Mouse (Mus musculus) olfactory bulb, adult 2 months (tissue): ENCODE measurements around the gene Ccdc120. TPM values are rescaled to one million over a fixed set of nuclear protein-coding genes. Genes with fewer than 3 reads are reported as not detected.
"Not testable (repeated sequence)": the region's sequence is repeated elsewhere in the genome, so short reads cannot be mapped to it uniquely, and the experiment has no call there.

ENCODE experiments used
- H3K27ac ChIP-seq: fragments of 200-500 bp; 2 replicates; pipeline ENCODE4 v1.5.1; 2012; ENCODE audit warnings: low read depth, low read length; ENCODE audit not compliant: insufficient read depth
- H3K4me1 ChIP-seq: fragments of 200-500 bp; 2 replicates; pipeline ENCODE4 v1.6.1; 2012; ENCODE audit warnings: low read length; ENCODE audit not compliant: control insufficient read depth, insufficient read depth
- H3K4me3 ChIP-seq: fragments of 200-500 bp; 2 replicates; pipeline ENCODE4 v1.5.1; 2012; ENCODE audit warnings: mild to moderate bottlenecking, low read depth, low read length, moderate library complexity; ENCODE audit not compliant: insufficient read depth
- CTCF ChIP-seq: fragments of 200-500 bp; IDR thresholded peaks from 2 replicates; pipeline ENCODE4 v1.5.1; 2012; ENCODE audit warnings: low read depth, mild to moderate bottlenecking, low read length, moderate library complexity; ENCODE audit not compliant: insufficient read depth
- POLR2A ChIP-seq: fragments of 200-500 bp; IDR thresholded peaks from 2 replicates; pipeline ENCODE4 v1.6.1; 2012; ENCODE audit warnings: mild to moderate bottlenecking, low read depth, low read length, moderate library complexity; ENCODE audit not compliant: insufficient read depth
- WGBS: fragments of 180-500 bp; shearing (Covaris S2); methylation state at CpG from one replicate; pipeline ENCODE4 v1.1.7; 2018; 5-methylcytosine and 5-hydroxymethylcytosine counted together
- polyA plus RNA-seq: library from polyadenylated mRNA; stranded (reverse); fragments of >200 nt; gene quantifications from 2 replicates; pipeline ENCODE4 v1.2.4, GENCODE M21; 2012; ENCODE audit warnings: low replicate concordance; ENCODE audit not compliant: missing spikeins, insufficient read depth, insufficient read length

The Ccdc120 gene
- polyA plus RNA-seq, 1 experiment = not detected

DNA sequence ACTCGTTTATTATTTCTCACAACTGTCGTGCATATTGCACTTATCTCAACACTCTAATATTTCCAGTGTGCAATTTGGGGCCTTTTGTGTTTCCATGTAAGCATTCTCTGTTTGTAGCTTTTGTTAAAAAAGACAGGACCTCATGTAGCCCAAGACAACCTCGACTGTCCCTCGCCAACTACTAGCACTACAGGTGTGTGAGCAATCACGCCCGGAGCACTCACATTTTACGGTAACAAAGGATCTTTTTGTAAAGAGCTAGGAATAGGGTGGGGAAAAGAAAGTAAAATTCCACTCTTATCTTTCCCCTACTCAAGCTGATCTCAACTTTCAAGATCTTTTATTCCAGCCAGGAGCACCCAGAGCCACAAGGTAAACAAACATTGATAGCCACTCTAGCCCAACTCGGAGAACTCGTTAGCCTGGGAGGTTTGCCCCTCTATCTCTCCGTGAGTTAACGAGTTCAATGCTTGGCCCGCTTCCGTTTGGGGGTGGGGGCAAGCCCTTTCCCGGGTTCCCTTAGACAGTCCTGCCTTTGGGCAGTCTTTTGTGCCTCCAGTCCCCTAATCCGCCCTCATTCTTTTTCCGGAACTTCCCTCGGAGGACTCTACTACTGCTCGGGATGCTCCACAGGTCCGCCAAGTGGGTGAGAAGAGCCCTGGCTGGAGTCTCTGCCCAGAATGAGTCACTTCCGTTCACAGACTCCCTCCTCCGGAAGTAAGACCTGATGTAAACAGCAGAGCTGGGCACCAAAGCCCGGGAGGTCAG, 29.0 kb downstream of the Ccdc120 start, which contains the start of gene Gm45208:
TSS of gene Gm45208 (plus strand) at position 732 of the 768 bp plus-strand sequence.
- Histone ChIP-seq H3K4me1 (peaks cover 3% of the 10 kb centered on the region; the same call in 1 of the 2 replicates), H3K27ac (peak within 1 kb of the TSS; percentile 85), H3K4me3 (peak within 1 kb of the TSS; percentile 60)
- 22% methylated on average over 22 of the region's 22 CpGs for WGBS
- TF ChIP-seq POLR2A = no peak; the same call in 1 of the 2 replicates
- TF ChIP-seq CTCF = no peak

DNA sequence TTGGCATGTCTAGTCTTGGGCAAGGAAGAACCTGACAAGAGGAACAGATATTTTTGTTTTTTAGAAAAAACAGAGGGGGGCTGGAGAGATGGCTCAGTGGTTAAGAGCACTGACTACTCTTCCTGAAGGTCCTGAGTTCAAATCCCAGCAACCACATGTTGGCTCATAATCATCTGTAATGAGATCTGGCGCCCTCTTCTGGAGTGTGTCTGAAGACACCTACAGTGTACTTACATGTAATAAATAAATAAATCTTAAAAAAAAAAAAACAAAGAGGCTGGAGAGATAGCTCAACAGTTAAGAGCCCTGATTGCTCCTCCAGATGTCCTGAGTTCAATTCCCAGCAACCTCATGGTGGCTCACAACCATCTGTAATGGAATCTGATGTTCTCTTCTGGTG, 34.6 kb downstream of the Ccdc120 start:
- 35% methylated on average over 1 of the region's 1 CpGs for WGBS
- not testable (repeated sequence) for H3K27ac ChIP-seq, H3K4me3 ChIP-seq, H3K4me1 ChIP-seq

DNA sequence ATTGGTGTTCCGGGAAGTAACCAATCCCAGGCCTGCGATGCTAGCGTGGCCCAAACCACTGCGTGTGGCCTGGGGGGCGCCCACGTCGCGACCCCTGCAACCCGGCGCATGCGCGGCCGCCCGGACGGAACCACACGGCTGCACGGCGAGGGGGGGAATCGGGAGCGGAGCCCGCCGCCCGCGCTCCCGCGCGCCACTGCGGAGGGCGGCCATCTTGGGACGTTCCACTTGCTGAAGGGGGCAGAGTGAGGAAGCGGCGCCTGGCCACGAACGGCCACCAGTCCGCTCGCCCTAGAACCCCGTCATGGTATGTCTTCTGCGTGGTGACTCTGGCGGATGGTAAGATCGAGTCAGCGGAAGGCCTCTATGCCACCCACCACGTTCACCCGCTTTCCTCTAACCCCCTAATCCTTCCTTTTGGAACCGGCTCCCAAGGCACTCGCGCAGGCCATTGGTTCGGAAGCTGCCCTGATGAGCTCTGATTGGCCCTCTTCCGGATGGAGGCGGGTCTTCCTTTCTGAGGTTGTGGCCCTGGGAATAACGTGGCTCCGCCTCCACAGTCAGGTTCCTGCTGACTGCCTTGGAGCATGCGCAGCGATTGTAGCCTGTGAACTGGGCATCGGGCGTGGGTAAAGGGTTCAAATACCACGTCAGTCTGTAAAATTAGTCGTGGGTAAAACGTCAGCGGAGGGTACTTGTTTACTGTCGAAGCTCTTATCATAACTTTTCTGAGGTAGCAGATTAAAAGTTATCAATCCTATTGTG, 36.4 kb downstream of the Ccdc120 start, which contains the start of gene Wdr45:
TSS of gene Wdr45 (plus strand) at position 199 of the 765 bp plus-strand sequence.
- 18% methylated on average over 46 of the region's 60 CpGs for WGBS
- not testable (repeated sequence) for H3K4me1 ChIP-seq
- peak within 1 kb of the TSS; percentile 41 for H3K4me3 ChIP-seq
- peak within 1 kb of the TSS; percentile 90; the same call in 1 of the 2 replicates for H3K27ac ChIP-seq

DNA sequence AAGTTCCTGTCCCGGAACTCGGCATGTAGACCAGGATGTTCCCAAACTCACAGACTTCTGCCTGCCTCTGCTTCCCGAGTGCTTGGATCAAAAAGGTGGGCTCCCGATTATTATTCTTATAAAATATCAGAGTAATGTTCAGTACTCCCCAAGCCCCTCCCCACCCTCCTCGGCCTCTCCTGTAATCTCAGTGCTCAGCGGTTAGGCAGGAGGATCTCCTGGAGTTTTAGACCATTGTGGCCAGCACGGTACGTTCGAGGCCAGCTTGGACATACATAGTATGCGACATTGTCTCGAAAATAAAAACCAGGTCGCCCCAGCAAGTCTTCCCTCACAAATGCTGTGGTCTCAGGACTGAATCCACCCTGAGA, 37.0 kb downstream of the Ccdc120 start:
- peak overlapping the region; percentile 30; the same call in 1 of the 2 replicates for H3K4me3 ChIP-seq
- WGBS = 24% methylated on average over 6 of the region's 12 CpGs
- H3K4me1 ChIP-seq, H3K27ac ChIP-seq: not testable (repeated sequence)

DNA sequence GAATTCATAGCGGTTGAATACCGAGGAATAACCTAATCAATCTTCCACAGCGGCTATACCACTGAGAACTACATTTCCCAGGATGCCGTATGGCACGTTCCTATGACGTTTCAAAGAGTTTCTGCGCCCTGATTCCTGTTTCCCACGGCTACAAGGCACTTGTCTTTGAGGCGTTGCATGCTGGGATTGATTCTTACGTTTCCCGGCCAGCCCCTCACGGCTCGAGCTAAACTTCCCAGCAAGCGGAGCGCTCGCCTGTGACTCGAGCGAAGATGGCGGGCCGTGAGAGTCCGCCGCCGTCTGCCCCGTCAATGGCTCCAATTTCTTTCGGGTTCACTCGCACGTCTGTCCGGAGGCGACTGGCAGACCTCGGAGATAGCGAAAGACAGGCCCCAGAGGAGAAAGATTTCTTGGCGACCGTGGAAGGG, 53.7 kb downstream of the Ccdc120 start, which contains the start of gene Gpkow:
TSS of gene Gpkow (plus strand) at position 178 of the 428 bp plus-strand sequence.
- H3K4me3 ChIP-seq = peak within 1 kb of the TSS; percentile 78
- TF ChIP-seq POLR2A (peak; percentile 86), CTCF (no peak)
- 13% methylated on average over 33 of the region's 33 CpGs for WGBS
- no peak within 1 kb of the TSS for H3K27ac ChIP-seq
- H3K4me1 ChIP-seq = 0 out of 2 replicates have a peak, but pooled peaks cover 7% of the 10 kb centered on the region

DNA sequence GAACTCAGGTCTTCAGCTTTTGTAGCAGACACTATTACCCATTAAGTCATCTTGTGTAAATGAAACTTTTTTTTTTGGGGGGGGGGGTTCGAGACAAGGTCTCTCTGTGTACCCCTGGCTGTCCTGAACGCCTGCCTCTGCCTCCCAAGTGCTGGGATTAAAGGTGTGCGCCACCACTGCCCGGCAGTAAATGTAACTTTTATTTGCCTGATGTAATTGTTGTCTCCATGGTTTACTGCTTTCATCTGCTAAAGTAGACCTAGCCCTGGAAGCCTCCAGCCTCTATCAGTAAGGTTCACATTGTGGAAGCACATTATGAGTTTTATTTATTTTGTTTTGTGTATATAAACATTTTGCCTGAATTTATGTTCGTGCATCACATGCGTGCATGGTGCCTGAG, 54.2 kb downstream of the Ccdc120 start:
- WGBS = 34% methylated on average over 6 of the region's 6 CpGs
- Histone ChIP-seq H3K27ac (no peak overlapping the region), H3K4me1 (0 out of 2 replicates have a peak, but pooled peaks cover 7% of the 10 kb centered on the region), H3K4me3 (no peak overlapping the region)
- no peak for TF ChIP-seq POLR2A
- no peak for TF ChIP-seq CTCF

DNA sequence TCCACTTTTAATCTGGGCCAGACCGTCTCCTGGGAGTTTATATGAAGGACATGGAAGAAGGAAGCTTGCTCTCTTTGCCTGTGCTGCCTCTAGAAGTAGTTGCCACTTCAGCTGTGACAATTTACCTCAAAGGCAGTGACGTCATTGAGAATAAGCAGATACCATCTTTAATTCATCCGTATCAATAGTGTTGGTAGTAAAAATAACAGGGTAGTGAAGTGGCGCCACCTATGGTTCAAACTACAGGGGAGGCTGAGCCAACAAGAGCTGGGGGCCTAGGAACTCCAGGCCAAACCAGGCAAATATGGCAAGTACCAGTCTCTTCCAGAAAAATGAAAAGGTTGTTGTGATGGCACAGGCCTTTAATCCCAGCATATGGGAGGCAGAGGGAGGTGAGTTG, 57.8 kb downstream of the Ccdc120 start:
- Histone ChIP-seq H3K4me1 (no peaks in the 10 kb centered on the region), H3K4me3 (no peak overlapping the region), H3K27ac (no peak overlapping the region)
- 32% methylated on average over 4 of the region's 4 CpGs for WGBS
- no peak for TF ChIP-seq CTCF
- no peak for TF ChIP-seq POLR2A

DNA sequence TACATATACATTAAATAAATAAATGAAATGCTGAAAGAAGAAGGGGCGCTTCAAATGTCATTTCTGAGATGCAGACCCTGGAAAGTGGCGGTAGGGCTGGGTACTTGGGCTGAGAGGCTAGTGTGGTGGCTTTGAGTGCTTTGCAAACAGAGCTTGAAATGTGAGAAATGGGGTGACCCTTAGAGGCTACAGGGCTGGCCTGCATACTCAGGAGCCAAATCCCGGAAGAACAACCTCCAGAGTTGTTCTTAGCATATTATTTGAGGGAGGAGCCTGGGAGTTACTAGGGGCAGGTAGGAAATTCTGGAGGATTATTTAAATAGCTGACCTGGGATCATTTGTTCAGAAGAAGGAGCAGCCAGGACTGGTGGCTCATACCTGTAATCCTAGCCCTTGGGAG, 60.2 kb downstream of the Ccdc120 start:
- no peaks in the 10 kb centered on the region for H3K4me1 ChIP-seq
- H3K27ac ChIP-seq = no peak overlapping the region
- TF ChIP-seq CTCF (no peak), POLR2A (no peak)
- no peak overlapping the region for H3K4me3 ChIP-seq
- WGBS = 73% methylated on average over 3 of the region's 3 CpGs

DNA sequence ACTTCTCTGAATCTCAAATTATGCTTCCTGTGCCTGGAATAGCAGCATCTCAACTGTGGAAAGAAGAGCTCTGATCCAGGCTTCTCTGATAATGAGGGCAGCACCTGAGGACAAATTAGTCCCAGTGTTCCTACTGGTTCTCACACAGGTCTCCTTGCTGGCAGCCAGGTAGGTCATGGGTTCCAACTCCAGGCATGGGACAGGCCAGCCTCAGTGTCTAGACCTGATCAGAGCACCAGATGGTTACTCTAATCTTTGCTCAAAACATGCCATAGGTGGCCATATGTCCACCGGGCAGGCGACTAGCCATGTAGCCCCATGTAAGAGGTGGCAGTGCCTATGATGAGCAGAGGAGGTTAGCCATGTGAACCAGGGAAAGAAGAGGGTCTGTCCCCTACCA, 62.4 kb downstream of the Ccdc120 start:
- no peaks in the 10 kb centered on the region for H3K4me1 ChIP-seq
- TF ChIP-seq POLR2A (no peak), CTCF (no peak)
- no peak overlapping the region for H3K27ac ChIP-seq
- no peak overlapping the region for H3K4me3 ChIP-seq
- 93% methylated on average over 2 of the region's 2 CpGs for WGBS

Other genes with a start within 250 kb of the Ccdc120 start
- not detected in 2 replicates for gene Foxp3, start 177.3 kb downstream of the Ccdc120 start, polyA plus RNA-seq
- gene Ppp1r3f, start 176.6 kb downstream of the Ccdc120 start, polyA plus RNA-seq = not detected in 2 replicates
- gene Ccdc22, start 145.4 kb downstream of the Ccdc120 start, polyA plus RNA-seq = not detected in 2 replicates
- not detected in 2 replicates for gene Cacna1f, start 143.8 kb downstream of the Ccdc120 start, polyA plus RNA-seq
- 236 and 474 TPM in 2 replicates for gene Syp, start 112.4 kb downstream of the Ccdc120 start, polyA plus RNA-seq
- not detected in 2 replicates for gene Prickle3, start 93.6 kb downstream of the Ccdc120 start, polyA plus RNA-seq
- not detected in 2 replicates for gene Plp2, start 79.5 kb downstream of the Ccdc120 start, polyA plus RNA-seq
- not detected in 2 replicates for gene Magix, start 69.7 kb downstream of the Ccdc120 start, polyA plus RNA-seq
- gene Gpkow, start 53.8 kb downstream of the Ccdc120 start, polyA plus RNA-seq = not detected in 2 replicates
- not detected in 2 replicates for gene Wdr45, start 36.6 kb downstream of the Ccdc120 start, polyA plus RNA-seq
- gene Gm45208, start 28.7 kb downstream of the Ccdc120 start, polyA plus RNA-seq = not detected in 2 replicates
- gene Praf2, start 22.5 kb downstream of the Ccdc120 start, polyA plus RNA-seq = not detected in 2 replicates
- not detected in 2 replicates for gene Tfe3, start 11.7 kb upstream of the Ccdc120 start, polyA plus RNA-seq
- 96.6 TPM in 1 of 2 replicates, not detected in the other for gene Gripap1, start 38.9 kb upstream of the Ccdc120 start, polyA plus RNA-seq
- gene Kcnd1, start 71.4 kb upstream of the Ccdc120 start, polyA plus RNA-seq = not detected in 2 replicates
- gene Otud5, start 90.5 kb upstream of the Ccdc120 start, polyA plus RNA-seq = not detected in 2 replicates
- not detected in 2 replicates for gene Pim2, start 127.4 kb upstream of the Ccdc120 start, polyA plus RNA-seq
- gene Slc35a2, start 133.1 kb upstream of the Ccdc120 start, polyA plus RNA-seq = not detected in 2 replicates
- gene Pqbp1, start 148.4 kb upstream of the Ccdc120 start, polyA plus RNA-seq = not detected in 2 replicates
- not detected in 2 replicates for gene Timm17b, start 148.5 kb upstream of the Ccdc120 start, polyA plus RNA-seq
- gene Gm10491, start 156.9 kb upstream of the Ccdc120 start, polyA plus RNA-seq = not detected in 2 replicates
- gene Gm10490, start 158.6 kb upstream of the Ccdc120 start, polyA plus RNA-seq = not detected in 2 replicates
- not detected in 2 replicates for gene Pcsk1n, start 168.9 kb upstream of the Ccdc120 start, polyA plus RNA-seq
- gene Eras, start 177.7 kb upstream of the Ccdc120 start, polyA plus RNA-seq = not detected in 2 replicates
- not detected in 2 replicates for gene Hdac6, start 197.0 kb upstream of the Ccdc120 start, polyA plus RNA-seq
- not detected in 2 replicates for gene Gata1, start 227.2 kb upstream of the Ccdc120 start, polyA plus RNA-seq